Comparison of ENCODE assay signal across 8 mouse cellular contexts in genomic region chr2:130291434-130291833, GRCm38 (mm10). TPM values are rescaled to one million over a fixed set of nuclear protein-coding genes. Genes with fewer than 3 reads are reported as not detected.
DNase-seq lines count a peak whose midpoint lies in the region; ATAC-seq and TF ChIP-seq lines count a peak whose summit lies in the region.
"Had no signal": no experiment of that assay in that cellular context is flagged by ENCODE, and none has a peak within 500 bp of the region (broad histone marks: within the 10 kb centered on the region; RNA-seq: fewer than 3 reads in every experiment).

No protein-coding gene starts in this region.

- no peak overlapping the region for H3K4me3 ChIP-seq in ES-E14 (ENCODE audit: insufficient read depth in 1 of 2, low read depth in 1 of 2, low read length in 2 of 2, poor library complexity in 1 of 2, severe bottlenecking in 1 of 2)
- H3K4me3 ChIP-seq in embryonic fibroblast, embryonic 13.5 days (ENCODE audit: insufficient read depth, low read length), result no peak overlapping the region
- no peak overlapping the region for H3K4me3 ChIP-seq in heart, postnatal 0 days (ENCODE audit: low read depth, low read length)
- H3K4me3 ChIP-seq in lung, adult 2 months (replicated peaks; ENCODE audit: extremely low read depth, low read depth, low read length), result no peak overlapping the region
- H3K4me3 ChIP-seq: liver, embryonic 15.5 days had no signal

- TF ChIP-seq POLR2A in embryonic fibroblast, embryonic 13.5 days (IDR thresholded peaks at IDR 0.05; ENCODE audit: low read depth, low read length), result no peak
- no peak for TF ChIP-seq POLR2A in lung, adult 2 months (IDR thresholded peaks at IDR 0.05; ENCODE audit: borderline replicate concordance, extremely low read depth, low read depth, low read length)

- H3K27ac ChIP-seq in ES-E14 (ENCODE audit: insufficient read depth, low read depth, low read length, poor library complexity, severe bottlenecking), result no peak overlapping the region
- peak overlapping the region; percentile 6; the same call in 1 of the 2 replicates for H3K27ac ChIP-seq in embryonic fibroblast, embryonic 13.5 days (ENCODE audit: insufficient read depth, low read length)
- no peak overlapping the region for H3K27ac ChIP-seq in heart, postnatal 0 days (ENCODE audit: low read depth)
- H3K27ac ChIP-seq: liver, embryonic 15.5 days had no signal

- 9% methylated on average over 8 of the region's 8 CpGs for WGBS in heart, postnatal 0 days
- WGBS in lung, adult 2 months, result 4% methylated on average over 8 of the region's 8 CpGs

- H3K27me3 ChIP-seq in heart, postnatal 0 days (ENCODE audit: control insufficient read depth, insufficient read depth, low read length), result peaks cover 28% of the 10 kb centered on the region

- ATAC-seq in heart, postnatal 0 days (ENCODE audit: insufficient read depth, low read depth), result peak; percentile 80

- no peak overlapping the region for H3K9ac ChIP-seq in ES-E14 (ENCODE audit: insufficient read depth, low read depth, low read length, poor library complexity, severe bottlenecking)
- no peak overlapping the region for H3K9ac ChIP-seq in heart, postnatal 0 days (replicated peaks; ENCODE audit: low read depth, low read length)
- H3K9ac ChIP-seq: liver, embryonic 15.5 days had no signal

- in situ Hi-C loops in ES-E14 (cut with MboI; ENCODE audit: low sequenced_read_pairs in 2 of 2, unreplicated experiment in 2 of 2), result no loop called here

- peak; percentile 14; the same call in 1 of the 2 replicates for TF ChIP-seq CTCF in embryonic fibroblast, embryonic 13.5 days (IDR thresholded peaks at IDR 0.05; ENCODE audit: borderline replicate concordance, insufficient read depth, low read length)
- peak; percentile 92 for TF ChIP-seq CTCF in heart, postnatal 0 days (IDR thresholded peaks at IDR 0.05; ENCODE audit: low read depth)
- peak; percentile 67 for TF ChIP-seq CTCF in lung, adult 2 months (IDR thresholded peaks at IDR 0.05; ENCODE audit: insufficient read depth, low read length)

- H3K4me1 ChIP-seq in ES-E14 (ENCODE audit: control insufficient read depth in 2 of 2, insufficient read depth in 2 of 2, low read length in 2 of 2, poor library complexity in 1 of 2), result peaks cover 1 to 10% of the 10 kb centered on the region in 2 experiments; a peak in 2 of 4 replicates
- peaks cover 5% of the 10 kb centered on the region; the same call in 1 of the 2 replicates for H3K4me1 ChIP-seq in embryonic fibroblast, embryonic 13.5 days (ENCODE audit: control insufficient read depth, insufficient read depth, low read length)
- H3K4me1 ChIP-seq in heart, postnatal 0 days (ENCODE audit: control insufficient read depth, insufficient read depth), result peaks cover 8% of the 10 kb centered on the region; the same call in 1 of the 2 replicates
- H3K4me1 ChIP-seq in lung, adult 2 months (ENCODE audit: control insufficient read depth, insufficient read depth, low read length), result peaks cover 3% of the 10 kb centered on the region; the same call in 1 of the 2 replicates

- H3K9me3 ChIP-seq in ES-E14 (ENCODE audit: control insufficient read depth, insufficient read depth, low read depth, low read length), result no peaks in the 10 kb centered on the region
- no peaks in the 10 kb centered on the region for H3K9me3 ChIP-seq in heart, postnatal 0 days (replicated peaks; ENCODE audit: control insufficient read depth, low read length)
- H3K9me3 ChIP-seq: liver, embryonic 15.5 days had no signal

- no peaks in the 10 kb centered on the region for H3K36me3 ChIP-seq in ES-E14 (ENCODE audit: control insufficient read depth, insufficient read depth, low read length, poor library complexity, severe bottlenecking)
- H3K36me3 ChIP-seq in heart, postnatal 0 days (replicated peaks; ENCODE audit: control insufficient read depth, insufficient read depth, low read length), result no peaks in the 10 kb centered on the region
- H3K36me3 ChIP-seq: liver, embryonic 15.5 days had no signal

- TF ChIP-seq EP300 in heart, postnatal 0 days (IDR thresholded peaks at IDR 0.05; ENCODE audit: low read depth), result no peak

- peak; percentile 76 for DNase-seq in ES-E14 (ENCODE audit: low read depth, low spot score)
- DNase-seq in adrenal gland, postnatal 36 days, result peak; percentile 65 to 77
- peak; percentile 84 for DNase-seq in heart, postnatal 0 days (ENCODE audit: low spot score)
- peak; percentile 83 to 86 for DNase-seq in kidney, postnatal 36 days
- peak; percentile 48 for DNase-seq in lung, adult 2 months
- DNase-seq in retina, embryonic 14.5 days (ENCODE audit: low spot score), result peak; percentile 90

- peak overlapping the region; percentile 30; the same call in 1 of the 2 replicates for H3K4me2 ChIP-seq in heart, postnatal 0 days (ENCODE audit: low read depth, low read length)
- H3K4me2 ChIP-seq: liver, embryonic 15.5 days had no signal

TF ChIP-seq in ES-E14, 5 proteins besides CTCF, POLR2A, EP300 and RAD21:
- TF ChIP-seq CHD2 (IDR thresholded peaks at IDR 0.05; ENCODE audit: low read depth, low read length) (no peak), MAFK (IDR thresholded peaks at IDR 0.05; ENCODE audit: insufficient read depth, low read depth, low read length) (no peak), ZC3H11A (IDR thresholded peaks at IDR 0.05; ENCODE audit: borderline replicate concordance, low read depth, low read length) (peak; percentile 42; the same call in 1 of the 2 replicates), HCFC1 (IDR thresholded peaks at IDR 0.05; ENCODE audit: borderline replicate concordance, insufficient read depth, low read length) (0 out of 2 replicates have a peak, but pooled peaks have one; percentile 55), ZNF384 (IDR thresholded peaks at IDR 0.05; ENCODE audit: low read depth, low read length) (peak; percentile 19; the same call in 1 of the 2 replicates)

RNA-seq across cellular contexts. Expression of gene Ebf4, which starts 3.5 kb away (rescaled TPM):
- 0.58 and 0.62 TPM in 2 replicates for total RNA-seq in ES-E14 (2012; rRNA removed)
- total RNA-seq in adrenal gland, postnatal 36 days (2021), result 1 to 10 TPM; 3.4 to 3.7 TPM
- polyA plus RNA-seq in embryonic fibroblast, embryonic 13.5 days (2011; ENCODE audit: insufficient read length, low read depth, missing spikeins), result 3.0 and 4.1 TPM in 2 replicates
- total RNA-seq in heart, postnatal 0 days (2014; rRNA removed; ENCODE audit: low replicate concordance), result 1.1 and 3.4 TPM in 2 replicates
- 0.16 and 0.18 TPM in 2 replicates for polyA plus RNA-seq in heart, postnatal 0 days (2015; fragmentation: Nextera tagmentation; extraction: Ambion mirVana)
- polyA plus RNA-seq in lung, adult 2 months (2012; rRNA removed), result 3.6 and 3.8 TPM in 2 replicates

RNA-seq across cellular contexts. Expression of gene Idh3b, which starts 7.1 kb away (rescaled TPM):
- total RNA-seq in ES-E14 (2012; rRNA removed), result 100 and 129 TPM in 2 replicates
- 100 to 1,000 TPM; 421 to 428 TPM for total RNA-seq in adrenal gland, postnatal 36 days (2021)
- 143 and 156 TPM in 2 replicates for polyA plus RNA-seq in embryonic fibroblast, embryonic 13.5 days (2011; ENCODE audit: insufficient read length, low read depth, missing spikeins)
- total RNA-seq in heart, postnatal 0 days (2014; rRNA removed; ENCODE audit: low replicate concordance), result 359 and 497 TPM in 2 replicates
- polyA plus RNA-seq in heart, postnatal 0 days (2015; fragmentation: Nextera tagmentation; extraction: Ambion mirVana), result 512 and 516 TPM in 2 replicates
- 96.6 and 133 TPM in 2 replicates for polyA plus RNA-seq in lung, adult 2 months (2012; rRNA removed)

RNA-seq across cellular contexts. Expression of gene Nop56, which starts 17.2 kb away (rescaled TPM):
- 1,148 and 1,555 TPM in 2 replicates for total RNA-seq in ES-E14 (2012; rRNA removed)
- total RNA-seq in adrenal gland, postnatal 36 days (2021), result 100 to 1,000 TPM in 1 of 2 experiments, 10 to 100 TPM in 1; 94.9 to 131 TPM
- 163 and 172 TPM in 2 replicates for polyA plus RNA-seq in embryonic fibroblast, embryonic 13.5 days (2011; ENCODE audit: insufficient read length, low read depth, missing spikeins)
- total RNA-seq in heart, postnatal 0 days (2014; rRNA removed; ENCODE audit: low replicate concordance), result 47.4 and 50.9 TPM in 2 replicates
- polyA plus RNA-seq in heart, postnatal 0 days (2015; fragmentation: Nextera tagmentation; extraction: Ambion mirVana), result 57.4 and 57.6 TPM in 2 replicates
- 30.6 and 46.7 TPM in 2 replicates for polyA plus RNA-seq in lung, adult 2 months (2012; rRNA removed)

Comparison
In these comparisons a context has a peak if more than half of its experiments do, and no peak if none do; other contexts are left out.
1. CTCF ChIP-seq: peak in every context shown above with its lines; median percentile 92 in heart, postnatal 0 days; 67 in lung, adult 2 months; 14 in embryonic fibroblast, embryonic 13.5 days.